Comparison of ENCODE assay signal across 19 mouse cellular contexts in the genomic region with DNA sequence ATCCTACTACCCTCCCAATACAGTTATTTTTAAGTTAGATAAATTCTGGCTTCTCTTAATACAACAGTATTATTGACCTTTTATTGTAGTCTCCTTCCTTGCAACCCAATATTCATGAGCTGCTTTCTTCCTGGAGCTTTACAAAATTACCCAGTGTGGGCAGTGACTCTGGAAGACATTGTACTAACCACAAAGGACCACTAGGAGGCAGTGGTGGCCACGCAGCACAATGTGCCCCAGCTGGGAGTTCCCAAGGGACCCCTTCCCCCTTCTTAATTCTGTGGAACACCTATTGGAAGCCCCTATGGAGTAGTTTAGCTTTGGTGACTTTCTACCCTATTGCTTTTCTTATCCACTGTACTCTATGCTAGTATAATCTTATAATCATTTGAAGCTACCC.
DNase-seq lines count a peak whose midpoint lies in the region; TF ChIP-seq lines count a peak whose summit lies in the region.
"Had no signal": no experiment of that assay in that cellular context is flagged by ENCODE, and none has a peak within 500 bp of the region (broad histone marks: within the 10 kb centered on the region; RNA-seq: fewer than 3 reads in every experiment).

No protein-coding gene starts in this region.

- H3K36me3 ChIP-seq in kidney, adult 2 months (ENCODE audit: control insufficient read depth, insufficient read depth, low read length) = no peaks in the 10 kb centered on the region
- H3K36me3 ChIP-seq: embryonic facial prominence, embryonic 12.5 days; G1E; heart, embryonic 10.5 days; limb, embryonic 12.5 days had no signal

- WGBS in cerebellum, adult 2 months = 29% methylated on average over 1 of the region's 1 CpGs
- WGBS in olfactory bulb, adult 2 months = 25% methylated on average over 1 of the region's 1 CpGs
- WGBS in kidney, adult 2 months = 23% methylated on average over 1 of the region's 1 CpGs

- H3K27ac ChIP-seq in cerebellum, adult 2 months (ENCODE audit: insufficient read depth, low read length) = no peak overlapping the region
- H3K27ac ChIP-seq in left cerebral cortex, adult 2 months = no peak overlapping the region
- H3K27ac ChIP-seq in olfactory bulb, adult 2 months (ENCODE audit: insufficient read depth, low read depth, low read length) = no peak overlapping the region
- no peak overlapping the region for H3K27ac ChIP-seq in kidney, adult 2 months (ENCODE audit: insufficient read depth, low read depth, low read length)
- H3K27ac ChIP-seq: embryonic facial prominence, embryonic 12.5 days; heart, embryonic 10.5 days; limb, embryonic 12.5 days had no signal

- no peak for DNase-seq in cerebellum, adult 2 months
- DNase-seq in cerebellum, adult 8-10 months = no peak
- no peak for DNase-seq in left cerebral cortex, adult 2 months (ENCODE audit: extremely low spot score in 1 of 2, low spot score in 2 of 2)
- DNase-seq in left cerebral cortex, postnatal 10 days (ENCODE audit: extremely low spot score in 1 of 2, low spot score in 2 of 2) = no peak
- DNase-seq in WW6 (ENCODE audit: low read depth, low spot score) = peak; percentile 3
- DNase-seq in kidney, adult 2 months = no peak
- DNase-seq in gastrocnemius, adult 8-10 months (ENCODE audit: low spot score in 2 of 2) = no peak
- DNase-seq: cerebellum, adult 11-12 months; gastrocnemius, postnatal 14 days; heart, postnatal 14 days; kidney, postnatal 25 days; layer of hippocampus, postnatal 36 days; lung, postnatal 14 days; thymus, postnatal 25 days had no signal

- no peak overlapping the region for H3K4me3 ChIP-seq in cerebellum, adult 2 months (replicated peaks; ENCODE audit: insufficient read depth, low read depth, low read length)
- no peak overlapping the region for H3K4me3 ChIP-seq in left cerebral cortex, adult 2 months
- no peak overlapping the region for H3K4me3 ChIP-seq in olfactory bulb, adult 2 months (ENCODE audit: insufficient read depth, low read depth, low read length)
- no peak overlapping the region for H3K4me3 ChIP-seq in kidney, adult 2 months (ENCODE audit: insufficient read depth, low read depth, low read length)
- H3K4me3 ChIP-seq: embryonic facial prominence, embryonic 12.5 days; heart, embryonic 10.5 days; limb, embryonic 12.5 days had no signal

- peak; percentile 29; the same call in 1 of the 2 replicates for TF ChIP-seq CTCF in cerebellum, adult 2 months (IDR thresholded peaks at IDR 0.05; ENCODE audit: borderline replicate concordance, insufficient read depth, low read depth, low read length)
- peak; percentile 39 for TF ChIP-seq CTCF in left cerebral cortex, adult 2 months (IDR thresholded peaks at IDR 0.05)
- TF ChIP-seq CTCF in olfactory bulb, adult 2 months (IDR thresholded peaks at IDR 0.05; ENCODE audit: insufficient read depth, low read depth, low read length) = 0 out of 2 replicates have a peak, but pooled peaks have one; percentile 26
- TF ChIP-seq CTCF in kidney, adult 2 months (conservative IDR thresholded peaks at IDR 0.05; ENCODE audit: insufficient read depth, insufficient read length, low read depth, low read length) = no peak; the same call in 1 of the 2 replicates

- H3K27me3 ChIP-seq in cerebellum, adult 2 months (ENCODE audit: control insufficient read depth, insufficient read depth, low read length) = no peaks in the 10 kb centered on the region
- no peaks in the 10 kb centered on the region for H3K27me3 ChIP-seq in kidney, adult 2 months (replicated peaks; ENCODE audit: control insufficient read depth, insufficient read depth, low read length)
- H3K27me3 ChIP-seq: embryonic facial prominence, embryonic 12.5 days; limb, embryonic 12.5 days had no signal

- no peak for TF ChIP-seq POLR2A in cerebellum, adult 2 months (IDR thresholded peaks at IDR 0.05; ENCODE audit: borderline replicate concordance, insufficient read depth, low read length)
- TF ChIP-seq POLR2A in olfactory bulb, adult 2 months (IDR thresholded peaks at IDR 0.05; ENCODE audit: insufficient read depth, low read depth, low read length) = no peak
- no peak for TF ChIP-seq POLR2A in kidney, adult 2 months (IDR thresholded peaks at IDR 0.05; ENCODE audit: low read depth, low read length)

- H3K4me1 ChIP-seq in cerebellum, adult 2 months (ENCODE audit: control insufficient read depth, insufficient read depth, low read length) = no peaks in the 10 kb centered on the region
- H3K4me1 ChIP-seq in olfactory bulb, adult 2 months (ENCODE audit: control insufficient read depth, insufficient read depth, low read length) = no peaks in the 10 kb centered on the region
- H3K4me1 ChIP-seq in kidney, adult 2 months (ENCODE audit: control insufficient read depth, insufficient read depth, low read length) = no peaks in the 10 kb centered on the region
- H3K4me1 ChIP-seq: embryonic facial prominence, embryonic 12.5 days; heart, embryonic 10.5 days; limb, embryonic 12.5 days had no signal

- intact Hi-C loops in left cerebral cortex, adult 2 months (cut with DNase I) = no loop called here
- intact Hi-C loops in left cerebral cortex, postnatal 10 days (cut with DNase I) = no loop called here
